Mouse (Mus musculus) midbrain, embryonic 11.5 days (tissue): Measurements from ENCODE around the gene Trub1. TPM values are rescaled to one million over a fixed set of nuclear protein-coding genes. Genes with fewer than 3 reads are reported as not detected.
A peak's percentile ranks its signal among the peaks of the same experiment; 100 is the strongest.

Experiments used
- ATAC-seq: fragments of 200-750 bp; cut with Nextera tagmentation; 2 replicates; pipeline ENCODE4 v1.8.0; 2017; ENCODE audit warnings: moderate TSS enrichment, moderate library complexity; ENCODE audit not compliant: low FRiP score
- DNase-seq: peaks from one replicate; pipeline ENCODE4 v3.0.0; 2015; ENCODE audit warnings: low spot score; ENCODE audit errors: missing footprints
- H3K27ac ChIP-seq: fragments of 300-500 bp; sonication (generic); 2 replicates; pipeline ENCODE4 v1.5.1; 2014; ENCODE audit warnings: low read depth, low read length
- H3K27me3 ChIP-seq: fragments of 300-500 bp; sonication (generic); 2 replicates; pipeline ENCODE4 v1.6.1; 2014; ENCODE audit warnings: mild to moderate bottlenecking, low read length, moderate library complexity, mixed read lengths; ENCODE audit not compliant: control insufficient read depth, insufficient read depth
- H3K36me3 ChIP-seq: fragments of 300-500 bp; sonication (generic); 2 replicates; pipeline ENCODE4 v1.6.1; 2014; ENCODE audit warnings: mild to moderate bottlenecking, low read length, moderate library complexity, mixed read lengths; ENCODE audit not compliant: control insufficient read depth, insufficient read depth
- H3K4me1 ChIP-seq: fragments of 300-500 bp; sonication (generic); 2 replicates; pipeline ENCODE4 v1.6.1; 2014; ENCODE audit warnings: low read length; ENCODE audit not compliant: control insufficient read depth, insufficient read depth
- H3K4me2 ChIP-seq: fragments of 300-500 bp; sonication (generic); 2 replicates; pipeline ENCODE4 v1.6.1; 2014; ENCODE audit warnings: mild to moderate bottlenecking, moderate library complexity
- H3K4me3 ChIP-seq: fragments of 300-500 bp; sonication (generic); 2 replicates; pipeline ENCODE4 v1.5.1; 2014; ENCODE audit warnings: low read depth, low read length
- H3K9ac ChIP-seq: fragments of 300-500 bp; sonication (generic); 2 replicates; pipeline ENCODE4 v1.6.1; 2014; ENCODE audit warnings: low read length
- H3K9me3 ChIP-seq: fragments of 300-500 bp; sonication (generic); 2 replicates; pipeline ENCODE4 v1.6.1; 2016; ENCODE audit warnings: low read length; ENCODE audit not compliant: control insufficient read depth
- WGBS: fragments of 180-500 bp; shearing (Covaris S2); extraction: QIAGEN DNeasy Blood & Tissue Kit; methylation state at CpG from one replicate; pipeline ENCODE4 v1.1.7; 2014; 5-methylcytosine and 5-hydroxymethylcytosine counted together
- polyA plus RNA-seq: library from polyadenylated mRNA; unstranded; fragments of >200 nt; fragmentation: Nextera tagmentation; extraction: Ambion mirVana; gene quantifications from 2 replicates; pipeline ENCODE4 v1.2.1, GENCODE M21; 2014

The Trub1 gene
- polyA plus RNA-seq = 16.0 and 16.4 TPM in 2 replicates

- H3K27ac ChIP-seq = no peak within 1 kb of the TSS; the same call in 1 of the 2 replicates
- peak within 1 kb of the TSS; percentile 82 for H3K4me3 ChIP-seq
- no peaks in the 10 kb centered on the region; the same call in 1 of the 2 replicates for H3K9me3 ChIP-seq
- DNase-seq = peak; percentile 98
- no peaks in the 10 kb centered on the region for H3K36me3 ChIP-seq
- WGBS = 5% methylated on average over 26 of the region's 26 CpGs
- peak within 1 kb of the TSS; percentile 68 for H3K4me2 ChIP-seq
- no peaks in the 10 kb centered on the region for H3K27me3 ChIP-seq
- peaks cover 10% of the 10 kb centered on the region for H3K4me1 ChIP-seq
- H3K9ac ChIP-seq = peak within 1 kb of the TSS; percentile 79
- peak; percentile 98 for ATAC-seq
Measured at GRCm38 (mm10) chr19:57452492-57453217, at the start of gene Trub1. Trub1 (plus strand) TSS chr19:57452912.

DNA sequence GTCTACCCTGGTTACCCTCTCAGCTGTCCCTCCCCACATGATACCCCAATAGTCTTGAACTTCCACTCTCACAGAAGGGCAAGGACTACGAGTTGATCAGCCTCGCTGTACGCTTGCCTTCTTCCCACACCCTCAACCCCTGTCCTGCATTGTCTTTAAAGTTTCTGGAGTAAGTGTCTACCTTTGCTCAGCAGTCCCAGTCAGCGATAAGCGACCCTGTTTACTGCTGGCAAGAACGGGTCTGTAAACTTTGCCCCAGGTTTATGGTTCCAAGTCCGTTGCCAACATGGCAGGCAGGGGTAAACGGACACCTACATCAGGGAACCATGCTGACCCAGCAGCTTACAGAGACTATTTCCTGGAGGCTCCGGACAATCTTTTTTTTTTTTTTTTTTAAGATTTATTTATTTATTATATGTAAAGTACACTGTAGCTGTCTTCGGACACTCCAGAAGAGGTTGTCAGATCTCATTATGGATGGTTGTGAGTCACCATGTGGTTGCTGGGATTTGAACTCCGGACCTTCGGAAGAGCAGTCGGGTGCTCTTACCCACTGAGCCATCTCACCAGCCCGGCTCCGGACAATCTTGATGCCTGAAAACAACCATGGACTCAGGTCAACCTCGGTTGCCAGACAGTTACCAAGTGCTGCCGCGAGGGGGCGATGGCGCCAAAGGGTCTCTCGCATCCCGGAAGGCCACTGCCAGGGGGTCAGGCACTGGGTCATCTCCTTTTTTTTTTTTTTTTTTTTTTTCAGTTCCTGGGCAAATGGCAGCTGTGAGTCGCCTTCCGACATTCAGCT lies 48.8 kb upstream of the Trub1 start:
- Histone ChIP-seq H3K27ac (no peak overlapping the region), H3K36me3 (no peaks in the 10 kb centered on the region), H3K4me2 (peak overlapping the region; percentile 23; the same call in 1 of the 2 replicates), H3K9me3 (no peaks in the 10 kb centered on the region), H3K4me3 (peak overlapping the region; percentile 20; the same call in 1 of the 2 replicates), H3K4me1 (no peaks in the 10 kb centered on the region), H3K27me3 (no peaks in the 10 kb centered on the region), H3K9ac (no peak overlapping the region)
- DNase-seq = peak; percentile 99
- WGBS = 16% methylated on average over 24 of the region's 24 CpGs
- ATAC-seq = peak; percentile 61

DNA sequence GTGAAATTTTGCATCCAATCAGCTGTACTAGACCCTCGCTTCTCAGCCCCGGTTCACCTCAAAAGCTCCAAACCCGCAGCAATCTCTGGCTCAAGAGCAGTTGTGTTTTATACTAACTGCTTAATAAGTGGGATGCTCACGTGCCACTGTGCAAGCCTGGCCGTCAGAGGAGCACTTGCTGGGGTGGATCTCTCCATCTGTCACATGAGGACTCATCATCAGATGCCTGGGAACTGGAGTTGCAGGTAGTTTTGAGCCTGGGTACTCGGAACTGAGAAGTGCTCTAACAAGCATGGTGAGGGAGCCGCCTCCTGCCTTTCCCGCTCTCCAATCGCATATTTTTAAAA lies 48.2 kb upstream of the Trub1 start:
- H3K9me3 ChIP-seq = no peaks in the 10 kb centered on the region
- H3K4me1 ChIP-seq = no peaks in the 10 kb centered on the region
- peak; percentile 30; the same call in 1 of the 2 replicates for ATAC-seq
- H3K9ac ChIP-seq = no peak overlapping the region
- H3K4me2 ChIP-seq = peak overlapping the region; percentile 23
- H3K27ac ChIP-seq = no peak overlapping the region
- peak overlapping the region; percentile 20; the same call in 1 of the 2 replicates for H3K4me3 ChIP-seq
- no peaks in the 10 kb centered on the region for H3K36me3 ChIP-seq
- DNase-seq = no peak
- WGBS = 12% methylated on average over 9 of the region's 9 CpGs
- no peaks in the 10 kb centered on the region for H3K27me3 ChIP-seq

DNA sequence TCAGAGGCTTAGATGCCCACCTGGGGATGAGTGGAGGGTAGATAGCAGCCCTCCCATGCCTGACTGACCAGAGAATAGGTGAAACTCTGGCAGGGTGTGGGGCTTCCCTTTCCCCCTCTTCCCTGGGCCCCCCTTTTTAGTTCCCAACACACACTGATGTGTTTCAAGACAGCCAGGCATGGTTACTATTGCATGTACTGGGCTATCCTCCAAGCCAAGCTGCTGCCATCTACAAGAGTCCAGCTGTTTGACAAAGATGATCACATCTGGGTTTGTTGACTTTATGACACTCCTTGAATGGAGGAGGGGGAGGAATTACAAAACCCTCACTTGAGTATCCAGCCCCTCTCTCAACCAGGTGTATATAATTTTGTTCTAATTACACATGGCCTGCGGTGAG lies 44.8 kb upstream of the Trub1 start:
- H3K27me3 ChIP-seq = no peaks in the 10 kb centered on the region
- H3K27ac ChIP-seq = no peak overlapping the region
- no peak overlapping the region for H3K9ac ChIP-seq
- DNase-seq (no peak), ATAC-seq (no peak)
- H3K4me2 ChIP-seq = no peak overlapping the region
- H3K4me1 ChIP-seq = no peaks in the 10 kb centered on the region
- no peak overlapping the region for H3K4me3 ChIP-seq
- 98% methylated on average over 1 of the region's 1 CpGs for WGBS
- no peaks in the 10 kb centered on the region for H3K9me3 ChIP-seq
- no peaks in the 10 kb centered on the region for H3K36me3 ChIP-seq

DNA sequence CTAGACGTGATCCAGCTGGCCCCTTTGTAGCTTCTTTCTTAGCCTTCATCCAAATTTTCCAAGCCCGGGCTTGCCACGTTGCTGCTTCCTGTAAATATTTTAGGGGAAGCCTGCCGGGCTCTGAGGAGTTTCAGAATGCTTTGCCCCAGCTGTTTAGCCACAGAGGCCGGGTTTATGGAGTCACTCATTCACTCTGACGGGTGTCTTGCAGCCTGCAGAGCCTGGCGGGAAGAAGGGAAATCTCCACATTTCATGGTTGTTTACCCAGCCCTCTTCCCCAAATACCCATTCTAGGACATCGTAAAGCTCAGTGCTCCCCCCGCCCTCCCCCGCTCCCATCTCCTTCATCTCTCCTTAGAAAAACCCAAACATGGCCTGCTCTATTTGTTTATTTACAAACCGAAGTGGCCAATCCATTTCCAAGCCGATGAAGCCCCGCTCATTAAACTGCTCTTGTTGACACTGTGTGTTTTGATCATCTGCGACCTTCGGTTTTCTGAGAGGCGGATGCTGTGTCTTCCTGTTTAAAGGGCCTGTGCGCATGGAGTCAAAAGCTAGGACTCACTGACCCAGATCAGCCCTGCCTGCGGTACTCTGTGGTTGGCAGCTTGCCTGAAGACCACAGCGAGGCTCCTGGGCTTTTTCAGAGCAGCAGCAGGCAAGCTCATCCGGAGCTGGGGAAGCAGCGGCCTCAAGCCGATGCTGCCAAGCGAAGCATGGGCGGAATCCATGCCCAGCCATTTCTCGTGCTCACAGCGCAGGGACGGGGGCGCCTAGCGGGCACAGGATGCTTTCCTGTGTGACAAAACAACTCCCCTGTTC lies 41.1 kb upstream of the Trub1 start:
- Histone ChIP-seq H3K9ac (no peak overlapping the region), H3K36me3 (no peaks in the 10 kb centered on the region), H3K4me2 (no peak overlapping the region; the same call in 1 of the 2 replicates), H3K4me3 (no peak overlapping the region), H3K9me3 (no peaks in the 10 kb centered on the region), H3K27ac (no peak overlapping the region), H3K27me3 (no peaks in the 10 kb centered on the region), H3K4me1 (no peaks in the 10 kb centered on the region)
- ATAC-seq (no peak), DNase-seq (peak; percentile 87)
- 44% methylated on average over 29 of the region's 29 CpGs for WGBS

- H3K36me3 ChIP-seq = no peaks in the 10 kb centered on the region
- no peak overlapping the region for H3K9ac ChIP-seq
- no peak overlapping the region for H3K27ac ChIP-seq
- no peaks in the 10 kb centered on the region for H3K27me3 ChIP-seq
- DNase-seq (no peak), ATAC-seq (no peak)
- H3K4me3 ChIP-seq = no peak overlapping the region
- no peak overlapping the region for H3K4me2 ChIP-seq
- 81% methylated on average over 3 of the region's 3 CpGs for WGBS
- no peaks in the 10 kb centered on the region for H3K9me3 ChIP-seq
- H3K4me1 ChIP-seq = 0 out of 2 replicates have a peak, but pooled peaks cover 2% of the 10 kb centered on the region
Measured at GRCm38 (mm10) chr19:57413170-57413569, 39.5 kb upstream of the Trub1 start.

- Histone ChIP-seq H3K9ac (no peak overlapping the region), H3K4me2 (no peak overlapping the region), H3K27me3 (no peaks in the 10 kb centered on the region), H3K9me3 (no peaks in the 10 kb centered on the region), H3K4me3 (no peak overlapping the region), H3K27ac (no peak overlapping the region), H3K4me1 (peaks cover 8% of the 10 kb centered on the region), H3K36me3 (no peaks in the 10 kb centered on the region)
- no peak for ATAC-seq
- DNase-seq = no peak
- WGBS = 84% methylated on average over 6 of the region's 6 CpGs
Measured at GRCm38 (mm10) chr19:57413918-57414317, 38.8 kb upstream of the Trub1 start.

DNA sequence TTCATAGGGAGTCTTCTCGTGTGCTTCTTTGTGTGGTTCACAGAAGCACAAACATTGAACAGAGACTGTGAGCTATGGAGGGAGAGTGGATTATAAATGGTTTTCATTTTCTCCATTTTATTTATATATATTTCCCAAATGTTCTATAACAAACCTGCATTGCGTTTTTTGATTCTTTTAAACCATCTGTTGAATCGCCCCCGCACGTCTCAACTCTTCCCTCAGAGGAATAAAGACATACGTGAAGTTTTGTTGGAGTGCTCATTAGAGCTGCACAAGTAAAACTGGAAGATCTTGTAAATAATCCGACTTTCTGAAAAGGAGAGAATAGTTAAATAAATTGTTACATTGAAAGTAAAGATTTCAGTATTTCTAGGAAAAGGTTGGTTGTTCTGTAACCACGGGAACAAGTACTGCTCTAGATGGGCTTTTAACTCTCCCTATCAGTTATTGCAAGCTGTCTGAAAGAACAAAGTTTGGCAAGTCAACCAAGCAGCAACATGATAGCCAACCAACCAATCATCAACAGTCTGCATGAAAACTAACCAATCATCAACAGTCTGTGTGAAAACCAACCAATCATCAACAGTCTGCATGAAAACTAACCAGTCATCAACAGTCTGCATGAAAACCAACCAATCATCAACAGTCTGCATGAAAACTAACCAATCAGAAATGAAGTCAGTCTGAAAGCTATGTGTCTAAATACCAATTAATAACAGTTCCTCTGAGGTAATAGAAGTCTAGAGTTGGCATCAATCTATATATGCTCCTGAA lies 37.5 kb upstream of the Trub1 start:
- no peaks in the 10 kb centered on the region for H3K9me3 ChIP-seq
- no peak overlapping the region for H3K4me3 ChIP-seq
- H3K36me3 ChIP-seq = no peaks in the 10 kb centered on the region
- WGBS = 92% methylated on average over 8 of the region's 8 CpGs
- no peaks in the 10 kb centered on the region for H3K27me3 ChIP-seq
- peaks cover 8% of the 10 kb centered on the region for H3K4me1 ChIP-seq
- H3K9ac ChIP-seq = no peak overlapping the region
- no peak for DNase-seq
- H3K27ac ChIP-seq = no peak overlapping the region
- no peak for ATAC-seq
- no peak overlapping the region for H3K4me2 ChIP-seq
